Mouse (Mus musculus): ENCODE measurements around the gene Slc16a3. TPM values are rescaled to one million over a fixed set of nuclear protein-coding genes. Genes with fewer than 3 reads are reported as not detected.

The Slc16a3 gene
- polyA plus RNA-seq, 1 experiment from 2014 or later: 8.0 TPM

DNA sequence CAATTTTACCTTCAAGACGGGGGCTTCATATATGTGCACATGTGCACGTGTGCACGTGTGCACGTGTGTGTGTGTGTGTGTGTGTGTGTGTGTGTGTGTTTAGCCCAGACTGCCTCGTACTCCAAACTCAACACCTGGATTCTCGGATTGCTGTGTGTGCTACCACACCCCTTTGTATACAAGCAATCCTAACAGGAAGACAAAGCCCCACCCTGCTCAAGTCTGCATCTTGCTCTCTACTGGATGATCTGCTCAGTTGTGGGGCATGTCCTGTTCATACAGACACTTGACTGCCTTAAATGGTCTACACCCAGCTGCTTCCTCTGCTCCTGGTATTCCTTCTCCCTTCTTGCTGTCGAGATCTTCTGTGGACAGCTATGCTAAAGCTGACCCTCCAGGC is 3.0 kb upstream of the Slc16a3 start:
- WGBS: 75% methylated on average over 7 of the region's 7 CpGs
- H3K27me3 ChIP-seq (replicated peaks; ENCODE audit: control insufficient read depth, insufficient read depth, low read length): no peaks in the 10 kb centered on the region
- H3K9me3 ChIP-seq (ENCODE audit: control insufficient read depth): no peaks in the 10 kb centered on the region

GRCm38 (mm10) chr11:120945926-120946325 is 2.4 kb upstream of the Slc16a3 start:
- Histone ChIP-seq H3K36me3 (ENCODE audit: control insufficient read depth, insufficient read depth) (no peaks in the 10 kb centered on the region), H3K9me3 (ENCODE audit: control insufficient read depth) (no peaks in the 10 kb centered on the region), H3K4me1 (replicated peaks; ENCODE audit: control insufficient read depth, insufficient read depth, low read length) (peaks cover 14% of the 10 kb centered on the region), H3K4me3 (ENCODE audit: low read depth, low read length) (no peak overlapping the region), H3K27me3 (replicated peaks; ENCODE audit: control insufficient read depth, insufficient read depth, low read length) (no peaks in the 10 kb centered on the region), H3K9ac (ENCODE audit: low read depth, low read length) (no peak overlapping the region), H3K4me2 (replicated peaks; ENCODE audit: low read depth) (no peak overlapping the region), H3K27ac (ENCODE audit: low read depth, low read length) (no peak overlapping the region)
- WGBS: 91% methylated on average over 5 of the region's 5 CpGs
- ATAC-seq: no peak
- no peak for TF ChIP-seq CTCF (IDR thresholded peaks at IDR 0.05; ENCODE audit: low read depth)

More for the DNA sequence above, 3.0 kb upstream of the Slc16a3 start:
- H3K4me1 ChIP-seq (replicated peaks; ENCODE audit: control insufficient read depth, insufficient read depth, low read length): peaks cover 10% of the 10 kb centered on the region
- no peaks in the 10 kb centered on the region for H3K36me3 ChIP-seq (ENCODE audit: control insufficient read depth, insufficient read depth)
- no peak overlapping the region for H3K4me3 ChIP-seq (ENCODE audit: low read depth, low read length)
- no peak overlapping the region for H3K27ac ChIP-seq (ENCODE audit: low read depth, low read length)
- no peak overlapping the region for H3K4me2 ChIP-seq (replicated peaks; ENCODE audit: low read depth)
- TF ChIP-seq CTCF (IDR thresholded peaks at IDR 0.05; ENCODE audit: low read depth): no peak
- no peak overlapping the region for H3K9ac ChIP-seq (ENCODE audit: low read depth, low read length)
- no peak for ATAC-seq

DNA sequence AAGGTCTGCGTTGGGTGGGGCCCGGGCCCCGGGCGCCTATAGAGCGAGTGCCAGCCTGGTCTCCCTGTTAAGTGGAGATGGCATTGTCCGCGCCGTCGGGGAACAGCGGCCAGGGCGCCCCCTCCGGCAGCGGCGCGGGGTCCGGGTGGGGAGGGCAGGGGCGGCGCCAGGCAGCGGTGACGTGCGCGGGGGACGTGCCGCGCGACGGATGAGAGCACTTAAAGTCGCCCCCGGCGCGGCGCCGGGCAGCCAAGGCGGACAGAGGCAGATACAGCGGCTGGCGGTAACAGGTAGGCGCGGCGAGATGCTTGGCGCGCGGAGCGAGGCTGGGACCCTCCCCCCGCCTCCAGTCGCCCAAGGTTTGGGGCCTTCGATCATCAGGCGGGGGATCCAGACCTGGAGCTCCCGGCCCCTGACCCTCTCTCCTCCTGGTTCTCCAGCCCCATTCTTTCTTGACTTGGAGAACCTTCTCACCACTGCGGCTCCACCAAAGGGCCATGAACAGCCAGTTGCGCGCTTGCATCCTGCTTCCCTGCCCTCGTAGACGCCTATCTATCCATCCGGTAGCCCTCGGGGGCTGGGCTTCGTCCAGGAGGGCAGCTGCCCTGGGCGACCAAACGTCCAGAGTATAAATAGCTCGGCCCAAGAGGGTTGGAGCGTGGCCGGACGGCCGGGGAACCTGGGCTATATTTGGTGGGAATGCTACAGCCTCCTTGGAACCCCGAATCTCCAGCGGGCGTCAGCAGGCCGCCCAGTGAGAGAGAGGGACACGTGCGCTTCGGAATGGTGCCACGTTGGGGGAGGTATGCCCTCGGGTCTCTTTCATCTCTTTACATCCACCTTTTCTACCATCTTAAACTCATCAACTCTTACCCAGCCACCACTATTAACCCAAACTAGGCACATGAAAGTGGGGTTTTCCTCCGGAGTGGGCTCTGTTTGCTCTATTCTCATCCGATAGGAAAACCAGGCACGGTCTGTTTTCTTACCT is 876 bp downstream of the Slc16a3 start:
- ATAC-seq: peak; percentile 39
- Histone ChIP-seq H3K4me2 (replicated peaks; ENCODE audit: low read depth) (peak overlapping the region; percentile 90), H3K4me1 (replicated peaks; ENCODE audit: control insufficient read depth, insufficient read depth, low read length) (peaks cover 18% of the 10 kb centered on the region), H3K9me3 (ENCODE audit: control insufficient read depth) (no peaks in the 10 kb centered on the region), H3K9ac (ENCODE audit: low read depth, low read length) (peak overlapping the region; percentile 55), H3K27me3 (replicated peaks; ENCODE audit: control insufficient read depth, insufficient read depth, low read length) (no peaks in the 10 kb centered on the region), H3K27ac (ENCODE audit: low read depth, low read length) (peak overlapping the region; percentile 46), H3K36me3 (ENCODE audit: control insufficient read depth, insufficient read depth) (no peaks in the 10 kb centered on the region), H3K4me3 (ENCODE audit: low read depth, low read length) (peak overlapping the region; percentile 52)
- TF ChIP-seq CTCF (IDR thresholded peaks at IDR 0.05; ENCODE audit: low read depth): peak; percentile 46
- 7% methylated on average over 59 of the region's 75 CpGs for WGBS

- Histone ChIP-seq H3K9me3 (ENCODE audit: control insufficient read depth) (no peaks in the 10 kb centered on the region), H3K27me3 (replicated peaks; ENCODE audit: control insufficient read depth, insufficient read depth, low read length) (no peaks in the 10 kb centered on the region), H3K36me3 (ENCODE audit: control insufficient read depth, insufficient read depth) (no peaks in the 10 kb centered on the region), H3K9ac (ENCODE audit: low read depth, low read length) (no peak overlapping the region), H3K4me3 (ENCODE audit: low read depth, low read length) (peak overlapping the region; percentile 52), H3K4me2 (replicated peaks; ENCODE audit: low read depth) (peak overlapping the region; percentile 90), H3K27ac (ENCODE audit: low read depth, low read length) (no peak overlapping the region; the same call in 1 of the 2 replicates), H3K4me1 (replicated peaks; ENCODE audit: control insufficient read depth, insufficient read depth, low read length) (peaks cover 18% of the 10 kb centered on the region)
- ATAC-seq: no peak
- no peak for TF ChIP-seq CTCF (IDR thresholded peaks at IDR 0.05; ENCODE audit: low read depth)
- WGBS: 47% methylated on average over 10 of the region's 10 CpGs
Observed at GRCm38 (mm10) chr11:120949863-120950262, 1.6 kb downstream of the Slc16a3 start.

- H3K4me2 ChIP-seq (replicated peaks; ENCODE audit: low read depth): peak overlapping the region; percentile 90
- no peaks in the 10 kb centered on the region for H3K9me3 ChIP-seq (ENCODE audit: control insufficient read depth)
- peak overlapping the region; percentile 52 for H3K4me3 ChIP-seq (ENCODE audit: low read depth, low read length)
- peak; percentile 56 for ATAC-seq
- WGBS: 4% methylated on average over 39 of the region's 39 CpGs
- no peaks in the 10 kb centered on the region for H3K27me3 ChIP-seq (replicated peaks; ENCODE audit: control insufficient read depth, insufficient read depth, low read length)
- TF ChIP-seq CTCF (IDR thresholded peaks at IDR 0.05; ENCODE audit: low read depth): peak; percentile 24; the same call in 1 of the 2 replicates
- 0 out of 2 replicates have a peak overlapping the region, but pooled peaks have one; percentile 7 for H3K9ac ChIP-seq (ENCODE audit: low read depth, low read length)
- H3K36me3 ChIP-seq (ENCODE audit: control insufficient read depth, insufficient read depth): peaks cover 1% of the 10 kb centered on the region; the same call in 1 of the 2 replicates
- H3K27ac ChIP-seq (ENCODE audit: low read depth, low read length): no peak overlapping the region
- peaks cover 18% of the 10 kb centered on the region for H3K4me1 ChIP-seq (replicated peaks; ENCODE audit: control insufficient read depth, insufficient read depth, low read length)
Observed at GRCm38 (mm10) chr11:120950281-120951202, 2.3 kb downstream of the Slc16a3 start.
